Mouse (Mus musculus) limb, embryonic 12.5 days (tissue): ENCODE measurements around the gene Prss48. TPM values are rescaled to one million over a fixed set of nuclear protein-coding genes. Genes with fewer than 3 reads are reported as not detected.

Experiments used
- ATAC-seq: fragments of 200-750 bp; cut with Nextera tagmentation; 2 replicates; pipeline ENCODE4 v1.8.0; 2017; ENCODE audit warnings: low read depth, moderate TSS enrichment; ENCODE audit not compliant: insufficient number of reproducible peaks, insufficient read depth, low FRiP score, low TSS enrichment
- H3K27ac ChIP-seq: fragments of 300-500 bp; sonication (generic); 2 replicates; pipeline ENCODE4 v1.5.1; 2016; ENCODE audit warnings: mild to moderate bottlenecking, moderate library complexity
- H3K27me3 ChIP-seq: fragments of 300-500 bp; sonication (generic); 2 replicates; pipeline ENCODE4 v1.6.1; 2016; ENCODE audit warnings: mild to moderate bottlenecking, moderate library complexity
- H3K36me3 ChIP-seq: fragments of 300-500 bp; sonication (generic); 2 replicates; pipeline ENCODE4 v1.6.1; 2016; ENCODE audit warnings: mild to moderate bottlenecking, moderate library complexity
- H3K4me1 ChIP-seq: fragments of 300-500 bp; sonication (generic); replicated peaks from 2 replicates; pipeline ENCODE4 v1.6.1; 2016
- H3K4me2 ChIP-seq: fragments of 300-500 bp; sonication (generic); 2 replicates; pipeline ENCODE4 v1.6.1; 2016; ENCODE audit warnings: mild to moderate bottlenecking, moderate library complexity
- H3K4me3 ChIP-seq: fragments of 300-500 bp; sonication (generic); replicated peaks from 2 replicates; pipeline ENCODE4 v1.5.1; 2016; ENCODE audit warnings: mild to moderate bottlenecking
- H3K9ac ChIP-seq: fragments of 300-500 bp; sonication (generic); replicated peaks from 2 replicates; pipeline ENCODE4 v1.6.1; 2016; ENCODE audit warnings: mild to moderate bottlenecking, moderate library complexity
- H3K9me3 ChIP-seq: fragments of 300-500 bp; sonication (generic); 2 replicates; pipeline ENCODE4 v1.6.1; 2016; ENCODE audit warnings: mild to moderate bottlenecking, moderate library complexity
- WGBS: fragments of 180-500 bp; shearing (Covaris S2); methylation state at CpG from one replicate; pipeline ENCODE4 v1.1.7; 2016; 5-methylcytosine and 5-hydroxymethylcytosine counted together
- polyA plus RNA-seq: library from polyadenylated mRNA; unstranded; fragments of >200 nt; fragmentation: Nextera tagmentation; extraction: Ambion mirVana; gene quantifications from 2 replicates; pipeline ENCODE4 v1.2.1, GENCODE M21; 2016

The Prss48 gene
- polyA plus RNA-seq, 1 experiment from 2014 or later, result not detected

- under 1% methylated on average over 13 of the region's 13 CpGs for WGBS
These were observed 30.7 kb downstream of the Prss48 start for GRCm38 (mm10) chr3:85971599-85971975.

GRCm38 (mm10) chr3:85970742-85971598 lies 31.3 kb downstream of the Prss48 start, which contains the start of gene Sh3d19:
Gene Sh3d19 (plus strand): TSS chr3:85971109.
- H3K27ac ChIP-seq, result peak within 1 kb of the TSS; percentile 81
- WGBS, result under 1% methylated on average over 65 of the region's 73 CpGs
- peaks cover 23% of the 10 kb centered on the region for H3K4me1 ChIP-seq
- H3K9me3 ChIP-seq, result no peaks in the 10 kb centered on the region
- H3K36me3 ChIP-seq, result no peaks in the 10 kb centered on the region
- no peaks in the 10 kb centered on the region for H3K27me3 ChIP-seq
- H3K9ac ChIP-seq, result peak within 1 kb of the TSS; percentile 88
- peak within 1 kb of the TSS; percentile 89 for H3K4me3 ChIP-seq
- H3K4me2 ChIP-seq, result peak within 1 kb of the TSS; percentile 80
- peak; percentile 79 for ATAC-seq

More at GRCm38 (mm10) chr3:85971599-85971975, 30.7 kb downstream of the Prss48 start:
- peak overlapping the region; percentile 81; the same call in 1 of the 2 replicates for H3K27ac ChIP-seq
- no peak for ATAC-seq
- no peaks in the 10 kb centered on the region for H3K27me3 ChIP-seq
- H3K9ac ChIP-seq, result peak overlapping the region; percentile 88
- H3K4me3 ChIP-seq, result peak overlapping the region; percentile 89
- no peaks in the 10 kb centered on the region for H3K36me3 ChIP-seq
- H3K9me3 ChIP-seq, result no peaks in the 10 kb centered on the region
- peak overlapping the region; percentile 80 for H3K4me2 ChIP-seq
- peaks cover 23% of the 10 kb centered on the region for H3K4me1 ChIP-seq

- no peak for ATAC-seq
These were observed 33.3 kb downstream of the Prss48 start for GRCm38 (mm10) chr3:85969040-85969439.

GRCm38 (mm10) chr3:85965479-85965878 lies 36.8 kb downstream of the Prss48 start:
- H3K4me2 ChIP-seq, result no peak overlapping the region

More at GRCm38 (mm10) chr3:85969040-85969439, 33.3 kb downstream of the Prss48 start:
- no peaks in the 10 kb centered on the region for H3K9me3 ChIP-seq
- 87% methylated on average over 8 of the region's 8 CpGs for WGBS
- H3K4me3 ChIP-seq, result no peak overlapping the region
- H3K9ac ChIP-seq, result no peak overlapping the region
- no peak overlapping the region for H3K4me2 ChIP-seq
- H3K4me1 ChIP-seq, result peaks cover 23% of the 10 kb centered on the region
- H3K27me3 ChIP-seq, result no peaks in the 10 kb centered on the region
- no peak overlapping the region for H3K27ac ChIP-seq
- no peaks in the 10 kb centered on the region for H3K36me3 ChIP-seq

GRCm38 (mm10) chr3:85961134-85961533 lies 41.2 kb downstream of the Prss48 start:
- Histone ChIP-seq H3K4me3 (no peak overlapping the region), H3K4me2 (no peak overlapping the region), H3K9me3 (peaks cover 10% of the 10 kb centered on the region; the same call in 1 of the 2 replicates), H3K27ac (no peak overlapping the region), H3K9ac (no peak overlapping the region), H3K36me3 (no peaks in the 10 kb centered on the region), H3K4me1 (no peaks in the 10 kb centered on the region), H3K27me3 (no peaks in the 10 kb centered on the region)
- no peak for ATAC-seq
- WGBS, result 18% methylated on average over 5 of the region's 5 CpGs

More at GRCm38 (mm10) chr3:85965479-85965878, 36.8 kb downstream of the Prss48 start:
- Histone ChIP-seq H3K4me1 (peaks cover 1% of the 10 kb centered on the region; the same call in 1 of the 2 replicates), H3K27ac (no peak overlapping the region), H3K9me3 (peaks cover 10% of the 10 kb centered on the region; the same call in 1 of the 2 replicates), H3K4me3 (no peak overlapping the region), H3K27me3 (no peaks in the 10 kb centered on the region), H3K9ac (no peak overlapping the region), H3K36me3 (no peaks in the 10 kb centered on the region)
- 84% methylated on average over 4 of the region's 4 CpGs for WGBS
- ATAC-seq, result no peak

GRCm38 (mm10) chr3:85959669-85960068 lies 42.6 kb downstream of the Prss48 start:
- Histone ChIP-seq H3K4me1 (no peaks in the 10 kb centered on the region), H3K36me3 (no peaks in the 10 kb centered on the region), H3K4me3 (no peak overlapping the region), H3K9ac (no peak overlapping the region), H3K27me3 (no peaks in the 10 kb centered on the region), H3K4me2 (no peak overlapping the region), H3K9me3 (peaks cover 10% of the 10 kb centered on the region; the same call in 1 of the 2 replicates), H3K27ac (no peak overlapping the region)
- 80% methylated on average over 1 of the region's 1 CpGs for WGBS
- no peak for ATAC-seq

- H3K4me3 ChIP-seq, result no peak overlapping the region
- no peaks in the 10 kb centered on the region for H3K4me1 ChIP-seq
- H3K27ac ChIP-seq, result no peak overlapping the region
- H3K9ac ChIP-seq, result no peak overlapping the region
- WGBS, result 87% methylated on average over 5 of the region's 5 CpGs
- no peaks in the 10 kb centered on the region for H3K27me3 ChIP-seq
- ATAC-seq, result no peak
- no peaks in the 10 kb centered on the region for H3K36me3 ChIP-seq
- no peak overlapping the region for H3K4me2 ChIP-seq
- H3K9me3 ChIP-seq, result no peaks in the 10 kb centered on the region
These were observed 46.6 kb downstream of the Prss48 start for GRCm38 (mm10) chr3:85955704-85956103.

GRCm38 (mm10) chr3:85955269-85955668 lies 47.0 kb downstream of the Prss48 start:
- ATAC-seq, result no peak
- H3K27ac ChIP-seq, result no peak overlapping the region
- no peak overlapping the region for H3K4me3 ChIP-seq
- no peaks in the 10 kb centered on the region for H3K36me3 ChIP-seq
- no peaks in the 10 kb centered on the region for H3K27me3 ChIP-seq
- WGBS, result 89% methylated on average over 9 of the region's 9 CpGs
- no peaks in the 10 kb centered on the region for H3K4me1 ChIP-seq
- no peaks in the 10 kb centered on the region for H3K9me3 ChIP-seq
- no peak overlapping the region for H3K4me2 ChIP-seq
- H3K9ac ChIP-seq, result no peak overlapping the region

- no peak overlapping the region for H3K9ac ChIP-seq
- no peaks in the 10 kb centered on the region for H3K9me3 ChIP-seq
- H3K27me3 ChIP-seq, result no peaks in the 10 kb centered on the region
- WGBS, result 82% methylated on average over 10 of the region's 10 CpGs
- no peak for ATAC-seq
- H3K4me2 ChIP-seq, result no peak overlapping the region
- H3K4me1 ChIP-seq, result no peaks in the 10 kb centered on the region
- no peak overlapping the region for H3K27ac ChIP-seq
- H3K4me3 ChIP-seq, result no peak overlapping the region
- no peaks in the 10 kb centered on the region for H3K36me3 ChIP-seq
These were observed 49.5 kb downstream of the Prss48 start for GRCm38 (mm10) chr3:85952696-85953283.

GRCm38 (mm10) chr3:85950914-85951313 lies 51.4 kb downstream of the Prss48 start:
- Histone ChIP-seq H3K4me1 (no peaks in the 10 kb centered on the region), H3K9ac (no peak overlapping the region)
- 86% methylated on average over 4 of the region's 4 CpGs for WGBS

More at GRCm38 (mm10) chr3:85950914-85951313, 51.4 kb downstream of the Prss48 start:
- ATAC-seq, result no peak
- H3K4me3 ChIP-seq, result no peak overlapping the region
- H3K9me3 ChIP-seq, result no peaks in the 10 kb centered on the region
- no peaks in the 10 kb centered on the region for H3K27me3 ChIP-seq
- H3K36me3 ChIP-seq, result no peaks in the 10 kb centered on the region
- no peak overlapping the region for H3K27ac ChIP-seq
- H3K4me2 ChIP-seq, result no peak overlapping the region
